Mouse (Mus musculus): Measurements from ENCODE around the gene Utp11. TPM values are rescaled to one million over a fixed set of nuclear protein-coding genes. Genes with fewer than 3 reads are reported as not detected.

Gene Utp11
- polyA plus RNA-seq, 1 experiment: not detected

- Histone ChIP-seq H3K4me3 (ENCODE audit: insufficient read depth, low read depth, low read length) (no peak overlapping the region), H3K27ac (ENCODE audit: insufficient read depth, low read depth, low read length) (no peak overlapping the region), H3K4me1 (ENCODE audit: control insufficient read depth, insufficient read depth, low read length) (peaks cover 22% of the 10 kb centered on the region)
- WGBS: 18% methylated on average over 18 of the region's 18 CpGs
- TF ChIP-seq CTCF (IDR thresholded peaks at IDR 0.05; ENCODE audit: insufficient read depth, low read depth, low read length) (no peak), POLR2A (IDR thresholded peaks at IDR 0.05; ENCODE audit: insufficient read depth, low read depth, low read length) (no peak)
Measured at GRCm38 (mm10) chr4:124695786-124696516, 2.6 kb upstream of the Utp11 start.

- 84% methylated on average over 2 of the region's 2 CpGs for WGBS
- Histone ChIP-seq H3K4me3 (ENCODE audit: insufficient read depth, low read depth, low read length) (no peak overlapping the region), H3K4me1 (ENCODE audit: control insufficient read depth, insufficient read depth, low read length) (peaks cover 11% of the 10 kb centered on the region), H3K27ac (ENCODE audit: insufficient read depth, low read depth, low read length) (no peak overlapping the region)
- no peak for TF ChIP-seq CTCF (IDR thresholded peaks at IDR 0.05; ENCODE audit: insufficient read depth, low read depth, low read length)
- no peak for TF ChIP-seq POLR2A (IDR thresholded peaks at IDR 0.05; ENCODE audit: insufficient read depth, low read depth, low read length)
Measured at GRCm38 (mm10) chr4:124694572-124694971, 1.2 kb upstream of the Utp11 start.

GRCm38 (mm10) chr4:124692416-124692861 lies 961 bp downstream of the Utp11 start:
- WGBS: 60% methylated on average over 3 of the region's 3 CpGs
- no peak overlapping the region for H3K27ac ChIP-seq (ENCODE audit: insufficient read depth, low read depth, low read length)
- H3K4me3 ChIP-seq (ENCODE audit: insufficient read depth, low read depth, low read length): no peak overlapping the region
- H3K4me1 ChIP-seq (ENCODE audit: control insufficient read depth, insufficient read depth, low read length): peaks cover 11% of the 10 kb centered on the region
- no peak for TF ChIP-seq POLR2A (IDR thresholded peaks at IDR 0.05; ENCODE audit: insufficient read depth, low read depth, low read length)
- TF ChIP-seq CTCF (IDR thresholded peaks at IDR 0.05; ENCODE audit: insufficient read depth, low read depth, low read length): no peak

GRCm38 (mm10) chr4:124691455-124691854 lies 1.9 kb downstream of the Utp11 start:
- Histone ChIP-seq H3K4me1 (ENCODE audit: control insufficient read depth, insufficient read depth, low read length) (peaks cover 11% of the 10 kb centered on the region), H3K27ac (ENCODE audit: insufficient read depth, low read depth, low read length) (no peak overlapping the region), H3K4me3 (ENCODE audit: insufficient read depth, low read depth, low read length) (no peak overlapping the region)
- WGBS: 82% methylated on average over 8 of the region's 8 CpGs
- TF ChIP-seq POLR2A (IDR thresholded peaks at IDR 0.05; ENCODE audit: insufficient read depth, low read depth, low read length) (no peak), CTCF (IDR thresholded peaks at IDR 0.05; ENCODE audit: insufficient read depth, low read depth, low read length) (no peak)

GRCm38 (mm10) chr4:124685897-124686402 lies 7.5 kb downstream of the Utp11 start:
- WGBS: 80% methylated on average over 8 of the region's 8 CpGs

GRCm38 (mm10) chr4:124685453-124685852 lies 7.9 kb downstream of the Utp11 start:
- H3K4me1 ChIP-seq (ENCODE audit: control insufficient read depth, insufficient read depth, low read length): no peaks in the 10 kb centered on the region
- TF ChIP-seq CTCF (IDR thresholded peaks at IDR 0.05; ENCODE audit: insufficient read depth, low read depth, low read length): no peak
- TF ChIP-seq POLR2A (IDR thresholded peaks at IDR 0.05; ENCODE audit: insufficient read depth, low read depth, low read length): no peak
- H3K4me3 ChIP-seq (ENCODE audit: insufficient read depth, low read depth, low read length): no peak overlapping the region
- no peak overlapping the region for H3K27ac ChIP-seq (ENCODE audit: insufficient read depth, low read depth, low read length)
- WGBS: 79% methylated on average over 8 of the region's 8 CpGs

More at GRCm38 (mm10) chr4:124685897-124686402, 7.5 kb downstream of the Utp11 start:
- H3K4me1 ChIP-seq (ENCODE audit: control insufficient read depth, insufficient read depth, low read length): no peaks in the 10 kb centered on the region
- no peak for TF ChIP-seq CTCF (IDR thresholded peaks at IDR 0.05; ENCODE audit: insufficient read depth, low read depth, low read length)
- H3K4me3 ChIP-seq (ENCODE audit: insufficient read depth, low read depth, low read length): no peak overlapping the region
- H3K27ac ChIP-seq (ENCODE audit: insufficient read depth, low read depth, low read length): no peak overlapping the region

- Histone ChIP-seq H3K4me3 (ENCODE audit: insufficient read depth, low read depth, low read length) (no peak overlapping the region), H3K27ac (ENCODE audit: insufficient read depth, low read depth, low read length) (no peak overlapping the region), H3K4me1 (ENCODE audit: control insufficient read depth, insufficient read depth, low read length) (no peaks in the 10 kb centered on the region)
- 84% methylated on average over 4 of the region's 4 CpGs for WGBS
- TF ChIP-seq CTCF (IDR thresholded peaks at IDR 0.05; ENCODE audit: insufficient read depth, low read depth, low read length) (no peak), POLR2A (IDR thresholded peaks at IDR 0.05; ENCODE audit: insufficient read depth, low read depth, low read length) (no peak)
Measured at GRCm38 (mm10) chr4:124685004-124685403, 8.4 kb downstream of the Utp11 start.

- Histone ChIP-seq H3K4me1 (ENCODE audit: control insufficient read depth, insufficient read depth, low read length) (no peaks in the 10 kb centered on the region), H3K27ac (ENCODE audit: insufficient read depth, low read depth, low read length) (no peak overlapping the region), H3K4me3 (ENCODE audit: insufficient read depth, low read depth, low read length) (no peak overlapping the region)
- 88% methylated on average over 4 of the region's 4 CpGs for WGBS
- TF ChIP-seq POLR2A (IDR thresholded peaks at IDR 0.05; ENCODE audit: insufficient read depth, low read depth, low read length) (no peak), CTCF (IDR thresholded peaks at IDR 0.05; ENCODE audit: insufficient read depth, low read depth, low read length) (no peak)
Measured at GRCm38 (mm10) chr4:124683474-124683873, 9.9 kb downstream of the Utp11 start.

GRCm38 (mm10) chr4:124682270-124682669 lies 11.1 kb downstream of the Utp11 start:
- TF ChIP-seq POLR2A (IDR thresholded peaks at IDR 0.05; ENCODE audit: insufficient read depth, low read depth, low read length): no peak
- TF ChIP-seq CTCF (IDR thresholded peaks at IDR 0.05; ENCODE audit: insufficient read depth, low read depth, low read length): no peak
- Histone ChIP-seq H3K4me1 (ENCODE audit: control insufficient read depth, insufficient read depth, low read length) (no peaks in the 10 kb centered on the region), H3K4me3 (ENCODE audit: insufficient read depth, low read depth, low read length) (no peak overlapping the region), H3K27ac (ENCODE audit: insufficient read depth, low read depth, low read length) (no peak overlapping the region)
- 53% methylated on average over 7 of the region's 7 CpGs for WGBS
